ENCODE assay signal across 8 mouse cellular contexts in the genomic region with DNA sequence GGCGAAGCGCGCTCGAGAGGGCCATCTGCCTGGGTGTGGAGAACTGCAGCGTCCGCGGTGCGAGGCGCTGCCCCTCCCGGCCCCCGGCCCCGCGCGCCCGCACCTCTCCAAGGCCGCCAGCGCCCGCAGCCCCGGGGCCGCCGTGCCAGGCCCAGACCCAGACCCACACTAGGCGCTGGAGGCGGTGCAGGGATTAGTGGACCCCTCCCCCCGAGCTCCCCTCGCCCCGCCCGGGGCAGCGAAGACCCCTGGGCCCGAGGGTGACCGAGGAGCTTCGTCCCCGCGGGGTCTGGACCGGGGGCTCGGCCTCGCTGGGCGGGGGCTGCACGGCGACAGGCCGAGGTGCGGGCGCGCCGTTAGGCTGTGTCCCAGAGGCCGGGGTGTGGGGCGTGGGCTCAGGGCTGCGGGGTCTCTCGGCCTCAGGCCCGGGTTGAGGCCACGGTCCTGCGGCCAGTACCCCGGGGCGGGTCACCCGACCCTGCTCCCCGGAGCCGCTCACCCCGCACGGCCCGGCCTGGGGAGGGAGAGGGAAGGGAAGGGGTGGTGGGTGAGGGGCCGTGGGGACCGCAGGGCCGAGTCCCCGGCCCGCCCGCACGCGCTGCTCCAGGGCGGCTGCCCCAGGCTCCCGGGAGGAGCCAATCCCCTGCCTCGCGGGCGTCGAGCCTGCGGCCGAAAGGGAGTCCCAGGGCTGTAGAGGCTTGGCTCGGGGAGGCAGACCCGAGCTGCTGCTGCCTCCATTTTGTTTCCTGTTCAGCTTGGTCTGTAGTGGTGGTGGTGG. TPM values are rescaled to one million over a fixed set of nuclear protein-coding genes. Genes with fewer than 3 reads are reported as not detected.
A peak's percentile ranks its signal among the peaks of the same experiment; 100 is the strongest.
DNase-seq lines count a peak whose midpoint lies in the region; ATAC-seq lines count a peak whose summit lies in the region.

No protein-coding gene starts in this region.

- H3K36me3 ChIP-seq in erythroblast, embryonic 14.5 days (ENCODE audit: control insufficient read depth), result peaks cover 23% of the 10 kb centered on the region
- H3K36me3 ChIP-seq in heart, embryonic 12.5 days, result peaks cover 18% of the 10 kb centered on the region
- H3K36me3 ChIP-seq in kidney, embryonic 16.5 days (ENCODE audit: insufficient read depth, low read length), result peaks cover 16% of the 10 kb centered on the region; the same call in 1 of the 2 replicates
- H3K36me3 ChIP-seq in liver, embryonic 15.5 days (replicated peaks), result peaks cover 18% of the 10 kb centered on the region

- peak overlapping the region; percentile 93 for H3K4me3 ChIP-seq in erythroblast, embryonic 14.5 days (replicated peaks)
- H3K4me3 ChIP-seq in heart, embryonic 12.5 days, result peak overlapping the region; percentile 92
- H3K4me3 ChIP-seq in kidney, embryonic 16.5 days (ENCODE audit: low read length), result peak overlapping the region; percentile 86
- H3K4me3 ChIP-seq in liver, embryonic 15.5 days (replicated peaks), result peak overlapping the region; percentile 86

- peak; percentile 52 for ATAC-seq in heart, embryonic 12.5 days (ENCODE audit: insufficient number of reproducible peaks, low FRiP score)
- ATAC-seq in kidney, embryonic 16.5 days (ENCODE audit: low FRiP score, low TSS enrichment), result peak; percentile 60
- peak; percentile 42 for ATAC-seq in liver, embryonic 15.5 days (ENCODE audit: insufficient read depth)

- H3K4me2 ChIP-seq in heart, embryonic 12.5 days, result peak overlapping the region; percentile 80
- H3K4me2 ChIP-seq in kidney, embryonic 16.5 days (replicated peaks; ENCODE audit: low read depth, low read length), result peak overlapping the region; percentile 86
- peak overlapping the region; percentile 100 for H3K4me2 ChIP-seq in liver, embryonic 15.5 days

- WGBS in heart, embryonic 12.5 days, result 1% methylated on average over 68 of the region's 77 CpGs
- WGBS in kidney, embryonic 16.5 days, result under 1% methylated on average over 69 of the region's 77 CpGs
- WGBS in liver, embryonic 15.5 days (ENCODE audit: insufficient replicate concordance), result 4% methylated on average over 71 of the region's 77 CpGs

- peak; percentile 4 to 7 for DNase-seq in CD8-positive naive resting alpha-beta T cell, adult 2 months (ENCODE audit: low read depth in 2 of 2, low spot score in 2 of 2)
- peak; percentile 8 for DNase-seq in brain, embryonic 18.5 days (ENCODE audit: low read depth, low spot score)
- peak; percentile 89 for DNase-seq in neural tube, embryonic 10.5 days (ENCODE audit: extremely low spot score, low spot score)
- DNase-seq in thymus, adult 18-20 months, result peak; percentile 22 to 48

- peak overlapping the region; percentile 98 for H3K9ac ChIP-seq in heart, embryonic 12.5 days
- H3K9ac ChIP-seq in kidney, embryonic 16.5 days (replicated peaks; ENCODE audit: low read length), result peak overlapping the region; percentile 97
- H3K9ac ChIP-seq in liver, embryonic 15.5 days, result peak overlapping the region; percentile 93

- H3K27me3 ChIP-seq in erythroblast, embryonic 14.5 days (ENCODE audit: control insufficient read depth), result no peaks in the 10 kb centered on the region
- H3K27me3 ChIP-seq in heart, embryonic 12.5 days (replicated peaks), result no peaks in the 10 kb centered on the region
- H3K27me3 ChIP-seq in kidney, embryonic 16.5 days (ENCODE audit: insufficient read depth, low read length), result no peaks in the 10 kb centered on the region
- 0 out of 2 replicates have a peak, but pooled peaks cover 3% of the 10 kb centered on the region for H3K27me3 ChIP-seq in liver, embryonic 15.5 days

- peak overlapping the region; percentile 100 for H3K27ac ChIP-seq in heart, embryonic 12.5 days (ENCODE audit: poor library complexity, severe bottlenecking)
- peak overlapping the region; percentile 99 for H3K27ac ChIP-seq in kidney, embryonic 16.5 days (ENCODE audit: low read length)
- peak overlapping the region; percentile 93 for H3K27ac ChIP-seq in liver, embryonic 15.5 days (replicated peaks)

- peaks cover 2% of the 10 kb centered on the region for H3K9me3 ChIP-seq in erythroblast, embryonic 14.5 days (ENCODE audit: control insufficient read depth, low read length)
- no peaks in the 10 kb centered on the region for H3K9me3 ChIP-seq in heart, embryonic 12.5 days (replicated peaks)
- no peaks in the 10 kb centered on the region for H3K9me3 ChIP-seq in kidney, embryonic 16.5 days (ENCODE audit: low read length)
- no peaks in the 10 kb centered on the region for H3K9me3 ChIP-seq in liver, embryonic 15.5 days (replicated peaks)

- H3K4me1 ChIP-seq in erythroblast, embryonic 14.5 days (ENCODE audit: control insufficient read depth), result peaks cover 58% of the 10 kb centered on the region
- peaks cover 23% of the 10 kb centered on the region for H3K4me1 ChIP-seq in heart, embryonic 12.5 days (replicated peaks)
- peaks cover 33% of the 10 kb centered on the region for H3K4me1 ChIP-seq in kidney, embryonic 16.5 days (ENCODE audit: insufficient read depth, low read length)
- peaks cover 61% of the 10 kb centered on the region for H3K4me1 ChIP-seq in liver, embryonic 15.5 days (replicated peaks)

RNA-seq across cellular contexts. Expression of a gene that starts 0.8 kb away (rescaled TPM):
- 0.20 and 0.48 TPM in 2 replicates for polyA plus RNA-seq in erythroblast, embryonic 14.5 days (2012)
- 52.7 and 53.9 TPM in 2 replicates for polyA plus RNA-seq in heart, embryonic 12.5 days (2016; fragmentation: Nextera tagmentation; extraction: Ambion mirVana)
- 49.6 and 58.6 TPM in 2 replicates for polyA plus RNA-seq in kidney, embryonic 16.5 days (2015; fragmentation: Nextera tagmentation; extraction: Ambion mirVana)
- 13.3 and 14.4 TPM in 2 replicates for polyA plus RNA-seq in liver, embryonic 15.5 days (2015; fragmentation: Nextera tagmentation; extraction: Ambion mirVana)

RNA-seq across cellular contexts. Expression of a gene that starts 57.9 kb away (rescaled TPM):
- 0.05 and 0.07 TPM in 2 replicates for polyA plus RNA-seq in erythroblast, embryonic 14.5 days (2012)
- 0.45 and 0.51 TPM in 2 replicates for polyA plus RNA-seq in heart, embryonic 12.5 days (2016; fragmentation: Nextera tagmentation; extraction: Ambion mirVana)
- polyA plus RNA-seq in kidney, embryonic 16.5 days (2015; fragmentation: Nextera tagmentation; extraction: Ambion mirVana), result 21.8 and 23.0 TPM in 2 replicates
- 5.8 and 6.8 TPM in 2 replicates for polyA plus RNA-seq in liver, embryonic 15.5 days (2015; fragmentation: Nextera tagmentation; extraction: Ambion mirVana)

Comparison
In these comparisons a context has a peak if more than half of its experiments do, and no peak if none do; other contexts are left out.
1. Peak in every context shown above with its lines: DNase-seq, ATAC-seq, H3K4me3 ChIP-seq and H3K27ac ChIP-seq.
2. DNase-seq: peak in every context shown above with its lines; median percentile 89 in neural tube, embryonic 10.5 days; 35 in thymus, adult 18-20 months; 8 in brain, embryonic 18.5 days; 6 in CD8-positive naive resting alpha-beta T cell, adult 2 months.